In the genomic region with DNA sequence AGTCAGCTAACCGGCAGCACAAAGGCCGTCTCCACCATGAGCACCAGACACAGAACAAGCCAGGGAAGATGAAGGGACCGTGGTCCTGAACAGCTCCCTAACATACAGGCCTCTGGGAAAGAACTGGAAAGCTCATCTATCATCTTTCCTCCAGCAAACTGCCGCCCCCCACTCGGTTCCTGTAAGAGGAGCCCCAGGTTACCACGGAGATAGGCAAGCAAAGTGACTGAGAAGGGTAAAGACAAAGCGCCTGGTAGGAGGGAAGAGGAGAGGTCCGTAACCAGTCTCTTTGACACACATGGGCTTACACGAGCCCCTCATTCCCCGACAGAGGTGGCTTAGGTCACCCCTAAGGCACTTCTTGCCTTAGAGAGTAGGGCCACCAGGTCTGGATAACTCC, we compare ENCODE assay signal across 13 mouse cellular contexts.
A peak's percentile ranks its signal among the peaks of the same experiment; 100 is the strongest.
DNase-seq lines count a peak whose midpoint lies in the region; ATAC-seq lines count a peak whose summit lies in the region.
"Had no signal": no experiment of that assay in that cellular context is flagged by ENCODE, and none has a peak within 500 bp of the region (broad histone marks: within the 10 kb centered on the region; RNA-seq: fewer than 3 reads in every experiment).

No protein-coding gene starts in this region.

- no peaks in the 10 kb centered on the region for H3K9me3 ChIP-seq in heart, embryonic 10.5 days
- H3K9me3 ChIP-seq in embryonic facial prominence, embryonic 12.5 days: no peaks in the 10 kb centered on the region
- H3K9me3 ChIP-seq in hindbrain, embryonic 13.5 days: no peaks in the 10 kb centered on the region
- H3K9me3 ChIP-seq in midbrain, embryonic 15.5 days: no peaks in the 10 kb centered on the region
- H3K9me3 ChIP-seq: liver, embryonic 12.5 days had no signal

- no peak overlapping the region for H3K9ac ChIP-seq in embryonic facial prominence, embryonic 12.5 days
- peak overlapping the region; percentile 85 for H3K9ac ChIP-seq in hindbrain, embryonic 13.5 days
- H3K9ac ChIP-seq in midbrain, embryonic 15.5 days: peak overlapping the region; percentile 53
- H3K9ac ChIP-seq: liver, embryonic 12.5 days had no signal

- H3K4me1 ChIP-seq in heart, embryonic 10.5 days: peaks cover 67% of the 10 kb centered on the region
- peaks cover 47% of the 10 kb centered on the region for H3K4me1 ChIP-seq in embryonic facial prominence, embryonic 12.5 days
- peaks cover 88% of the 10 kb centered on the region for H3K4me1 ChIP-seq in hindbrain, embryonic 13.5 days (replicated peaks)
- H3K4me1 ChIP-seq in midbrain, embryonic 15.5 days: peaks cover 76% of the 10 kb centered on the region

- 32% methylated on average over 10 of the region's 10 CpGs for WGBS in heart, embryonic 10.5 days
- 15% methylated on average over 10 of the region's 10 CpGs for WGBS in embryonic facial prominence, embryonic 12.5 days
- WGBS in hindbrain, embryonic 13.5 days: 17% methylated on average over 10 of the region's 10 CpGs
- 14% methylated on average over 10 of the region's 10 CpGs for WGBS in midbrain, embryonic 15.5 days

- H3K27me3 ChIP-seq in heart, embryonic 10.5 days (ENCODE audit: insufficient read depth, poor library complexity, severe bottlenecking): no peaks in the 10 kb centered on the region
- no peaks in the 10 kb centered on the region for H3K27me3 ChIP-seq in embryonic facial prominence, embryonic 12.5 days
- no peaks in the 10 kb centered on the region for H3K27me3 ChIP-seq in hindbrain, embryonic 13.5 days
- no peaks in the 10 kb centered on the region for H3K27me3 ChIP-seq in midbrain, embryonic 15.5 days (replicated peaks)

- H3K36me3 ChIP-seq in heart, embryonic 10.5 days: peaks cover 48% of the 10 kb centered on the region
- H3K36me3 ChIP-seq in embryonic facial prominence, embryonic 12.5 days: peaks cover 24% of the 10 kb centered on the region
- peaks cover 26% of the 10 kb centered on the region for H3K36me3 ChIP-seq in hindbrain, embryonic 13.5 days
- peaks cover 5% of the 10 kb centered on the region; the same call in 1 of the 2 replicates for H3K36me3 ChIP-seq in midbrain, embryonic 15.5 days (replicated peaks)
- H3K36me3 ChIP-seq: liver, embryonic 12.5 days had no signal

- no peak for ATAC-seq in embryonic facial prominence, embryonic 12.5 days (ENCODE audit: insufficient number of reproducible peaks, insufficient read depth, low FRiP score, low TSS enrichment)
- ATAC-seq in hindbrain, embryonic 13.5 days (ENCODE audit: low FRiP score): no peak
- ATAC-seq in midbrain, embryonic 15.5 days (replicated peaks): peak; percentile 1; the same call in 1 of the 2 replicates
- ATAC-seq in erythroid progenitor cell, adult 5-6 weeks (replicated peaks; ENCODE audit: low FRiP score, poor library complexity, severe bottlenecking): no peak
- ATAC-seq: intestine, postnatal 0 days; liver, embryonic 12.5 days had no signal

- H3K27ac ChIP-seq in heart, embryonic 10.5 days: peak overlapping the region; percentile 80
- peak overlapping the region; percentile 78 for H3K27ac ChIP-seq in embryonic facial prominence, embryonic 12.5 days
- H3K27ac ChIP-seq in hindbrain, embryonic 13.5 days: peak overlapping the region; percentile 97
- H3K27ac ChIP-seq in midbrain, embryonic 15.5 days: peak overlapping the region; percentile 88
- H3K27ac ChIP-seq: liver, embryonic 12.5 days had no signal

- peak overlapping the region; percentile 27; the same call in 1 of the 2 replicates for H3K4me3 ChIP-seq in heart, embryonic 10.5 days
- peak overlapping the region; percentile 21; the same call in 1 of the 2 replicates for H3K4me3 ChIP-seq in embryonic facial prominence, embryonic 12.5 days
- H3K4me3 ChIP-seq in hindbrain, embryonic 13.5 days: peak overlapping the region; percentile 46
- peak overlapping the region; percentile 44 for H3K4me3 ChIP-seq in midbrain, embryonic 15.5 days
- H3K4me3 ChIP-seq: liver, embryonic 12.5 days had no signal

- peak overlapping the region; percentile 30 for H3K4me2 ChIP-seq in embryonic facial prominence, embryonic 12.5 days (replicated peaks)
- peak overlapping the region; percentile 78 for H3K4me2 ChIP-seq in hindbrain, embryonic 13.5 days
- H3K4me2 ChIP-seq in midbrain, embryonic 15.5 days: peak overlapping the region; percentile 75
- H3K4me2 ChIP-seq: liver, embryonic 12.5 days had no signal

- DNase-seq in heart, embryonic 10.5 days (ENCODE audit: low spot score): no peak
- no peak for DNase-seq in heart, postnatal 4 days
- no peak for DNase-seq in ovary, postnatal 36 days (ENCODE audit: low spot score)
- no peak for DNase-seq in left cerebral cortex, adult 18-20 months (ENCODE audit: low spot score in 2 of 2)
- DNase-seq: cerebellum, adult 9-10 months; heart, adult 18-20 months; lung, postnatal 4 days had no signal
